Mouse (Mus musculus): Measurements from ENCODE around the gene Fbxo11.

The Fbxo11 gene

DNA sequence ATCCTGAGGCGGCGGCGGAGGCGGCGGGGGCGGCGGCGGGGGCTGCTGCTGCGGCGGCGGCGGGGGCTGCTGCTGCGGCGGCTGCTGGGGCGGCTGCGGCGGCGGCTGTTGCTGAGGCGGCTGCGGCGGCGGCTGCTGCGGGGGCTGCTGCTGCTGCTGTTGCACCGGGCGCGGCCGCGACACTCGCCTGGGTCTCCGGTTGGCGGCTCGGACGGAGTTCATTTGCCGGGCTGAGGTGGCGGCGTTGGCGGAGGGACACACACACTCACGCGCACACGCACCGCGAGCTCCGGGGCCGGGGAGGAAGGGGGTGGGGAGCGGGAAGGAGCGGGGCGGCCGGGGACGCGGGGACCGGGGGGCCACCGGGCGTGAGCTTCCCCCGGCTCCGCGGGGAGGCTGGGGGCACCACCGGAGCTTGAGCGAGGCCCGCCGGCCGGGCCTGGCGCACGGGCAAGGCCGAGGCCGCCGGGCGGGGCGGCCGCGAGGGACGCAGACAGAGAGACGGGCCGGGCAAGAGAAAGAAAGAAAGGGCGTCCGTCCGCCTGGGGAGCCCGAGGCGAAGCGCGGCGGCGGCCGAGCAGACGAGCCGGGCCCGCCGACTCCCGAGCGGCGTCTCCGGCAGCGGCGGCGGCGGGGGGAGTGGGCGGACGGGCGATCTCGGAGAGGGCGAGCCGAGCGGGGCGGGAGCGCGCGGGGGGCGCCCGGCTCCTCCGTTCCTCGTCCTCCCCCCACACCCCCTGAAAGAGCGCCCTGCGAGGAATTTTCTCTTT is at the start of gene Fbxo11:
TSS of gene Fbxo11 (minus strand) at position 261 of the 770 bp plus-strand sequence.
- in situ Hi-C loops (cut with MboI, MseI) = no loop called here

DNA sequence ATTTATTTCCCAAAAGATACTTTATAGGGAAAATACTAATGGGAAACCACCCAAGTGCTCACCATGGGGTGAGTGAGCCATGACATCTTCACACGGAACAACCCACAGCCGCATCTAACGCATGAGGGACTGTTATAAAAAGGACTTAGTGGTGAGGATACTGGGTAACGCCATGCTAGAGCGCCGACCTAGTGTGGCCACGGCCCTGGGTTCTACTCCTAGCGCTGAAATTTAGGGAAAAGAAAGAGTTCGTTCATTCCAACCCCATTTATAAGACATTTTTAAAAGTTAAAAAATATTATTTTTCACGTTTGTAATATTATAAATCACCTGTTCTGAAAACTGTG is 48.8 kb upstream of the Fbxo11 start:
- in situ Hi-C loops (cut with MboI, MseI) = loop anchor here (5.0 to 10.0 kb wide), 2 partner anchors 141 to 143 kb away; no protein-coding TSS in a partner anchor

DNA sequence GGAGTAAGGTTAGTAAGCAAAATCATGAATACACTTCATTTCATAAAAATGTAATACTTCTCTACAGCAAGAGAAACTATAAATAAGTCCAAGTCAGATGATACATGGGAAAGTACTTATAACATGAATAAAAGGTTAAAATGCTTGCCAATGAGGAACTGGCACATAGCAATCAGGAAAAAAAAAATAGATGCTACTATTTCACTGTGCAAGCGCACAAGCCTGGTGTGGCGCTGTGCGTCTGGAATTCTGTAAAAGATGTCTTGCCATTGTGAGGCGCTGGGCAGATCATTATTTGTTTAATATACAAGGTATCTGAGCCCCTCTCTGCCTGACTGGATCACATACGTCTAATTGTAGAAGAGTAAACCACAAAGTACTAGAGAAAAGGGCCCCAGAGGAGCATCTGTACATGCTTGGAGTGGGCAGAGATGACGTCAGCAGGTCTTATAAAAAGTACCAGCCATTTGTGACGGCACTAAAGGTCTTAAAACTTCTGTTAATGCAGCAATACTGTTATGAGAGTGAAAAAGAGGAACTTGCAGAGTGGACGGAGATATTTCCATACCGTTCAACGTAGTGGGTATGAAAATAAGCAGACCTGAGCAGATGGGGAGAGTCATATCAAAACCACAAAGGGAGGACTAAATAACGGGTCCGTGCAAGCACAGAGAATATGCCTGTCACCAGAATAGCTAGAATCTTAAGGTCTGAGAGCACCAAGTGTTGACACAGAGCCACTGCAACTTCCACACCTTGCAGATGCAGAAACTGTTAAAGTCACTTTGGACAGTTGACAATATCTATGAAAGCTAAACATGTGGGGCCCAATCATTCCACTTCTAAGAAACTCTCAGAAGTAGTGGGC is 48.2 kb upstream of the Fbxo11 start:
- in situ Hi-C loops (cut with MboI, MseI) = loop anchor here (5.0 to 10.0 kb wide), 2 partner anchors 142 to 144 kb away; no protein-coding TSS in a partner anchor

DNA sequence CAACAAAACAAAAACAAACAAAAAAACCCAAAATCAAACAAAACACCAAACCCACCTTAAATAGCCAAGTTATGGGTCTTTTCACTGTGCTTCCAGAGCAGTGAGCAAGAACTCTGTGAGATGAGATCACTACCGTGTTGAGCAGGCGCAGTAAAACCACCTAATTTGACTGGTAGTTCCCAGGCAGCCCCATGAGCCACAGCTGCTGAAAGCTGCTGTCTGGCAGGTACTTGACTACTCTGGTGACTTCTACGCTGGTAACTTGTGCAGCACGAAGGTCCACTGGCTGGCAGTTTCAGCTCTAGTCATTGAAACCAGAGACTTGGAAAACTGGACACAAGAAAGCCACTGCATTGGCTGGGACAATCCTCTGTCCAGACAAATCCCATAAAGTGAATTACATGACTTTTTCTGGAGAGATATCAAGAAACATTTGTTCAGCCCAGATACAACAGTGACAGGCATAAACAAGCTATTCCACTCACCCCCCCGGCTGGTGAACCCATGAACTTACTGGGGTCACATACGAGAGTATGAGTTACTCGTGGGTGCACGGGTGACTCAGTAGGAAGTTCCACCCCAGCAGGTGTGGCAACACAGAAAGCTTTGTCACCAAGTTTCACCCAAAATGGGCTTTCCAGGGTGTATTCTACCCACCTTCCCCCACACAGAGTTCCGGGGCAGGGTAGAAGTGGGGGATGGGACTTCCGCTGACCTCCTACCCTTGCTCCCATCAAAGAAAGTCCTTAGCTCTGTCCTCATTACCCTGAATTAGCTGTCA is 47.0 kb upstream of the Fbxo11 start:
- in situ Hi-C loops (cut with MboI, MseI) = loop anchor here (5.0 to 10.0 kb wide), 2 partner anchors 143 to 145 kb away; no protein-coding TSS in a partner anchor

DNA sequence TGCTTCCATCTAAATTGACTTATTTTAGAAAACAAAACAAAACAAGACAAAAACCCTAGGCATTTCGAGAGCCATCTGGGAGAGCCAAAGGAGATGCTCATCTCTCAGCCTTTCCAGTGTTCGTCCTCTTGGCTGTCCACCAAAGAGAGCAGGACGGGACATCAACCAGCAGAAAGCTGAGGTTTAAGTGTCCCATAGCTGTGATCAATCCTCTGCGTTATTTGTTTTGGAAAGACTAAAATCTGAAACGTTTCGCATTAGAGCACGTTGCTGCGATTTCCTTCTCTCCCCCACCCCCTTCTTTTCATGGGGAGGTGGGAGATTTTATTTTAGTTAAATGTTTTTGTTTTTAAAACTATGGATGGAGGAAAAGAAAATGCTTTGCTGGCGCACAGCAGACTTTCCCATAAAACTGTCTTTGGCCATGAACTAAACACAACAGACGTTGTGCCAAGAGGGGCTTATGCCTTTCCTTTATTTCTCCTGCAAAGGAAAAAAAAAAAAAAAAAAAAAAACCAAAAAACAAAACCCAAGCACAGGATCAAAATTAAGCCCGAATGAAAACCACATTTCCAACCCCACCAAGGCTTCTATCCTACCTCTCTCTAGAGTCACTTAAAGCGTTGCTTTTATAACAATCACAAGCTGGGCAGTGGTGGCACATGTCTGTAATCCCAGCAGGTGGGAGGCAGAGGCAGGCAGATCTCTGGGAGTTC is 46.1 kb upstream of the Fbxo11 start:
- in situ Hi-C loops (cut with MboI, MseI) = loop anchor here (5.0 to 10.0 kb wide), 2 partner anchors 144 to 146 kb away; no protein-coding TSS in a partner anchor

DNA sequence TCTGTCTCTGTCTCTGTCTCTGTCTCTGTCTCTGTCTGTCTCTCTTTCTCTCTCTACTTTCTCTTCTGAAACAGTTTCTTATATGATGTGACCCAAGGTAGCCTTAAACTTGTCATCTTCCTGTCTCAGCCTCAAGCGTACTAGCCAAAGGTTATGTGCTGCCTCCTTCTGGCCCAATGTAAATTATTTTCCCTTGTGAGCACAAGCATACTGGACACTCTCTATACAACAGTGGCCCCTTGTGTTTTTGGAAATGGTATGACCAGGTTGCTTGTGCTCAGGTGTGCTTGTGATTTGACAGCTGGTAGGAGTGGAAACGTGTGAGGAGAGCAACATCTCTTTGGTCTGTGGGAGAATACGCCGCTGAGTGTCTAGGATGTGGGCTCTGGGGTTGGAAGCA is 42.6 kb upstream of the Fbxo11 start:
- in situ Hi-C loops (cut with MboI, MseI) = loop anchor here in 1 of 2 experiments (10.0 kb wide), 1 partner anchor 83 kb away; no protein-coding TSS in a partner anchor

DNA sequence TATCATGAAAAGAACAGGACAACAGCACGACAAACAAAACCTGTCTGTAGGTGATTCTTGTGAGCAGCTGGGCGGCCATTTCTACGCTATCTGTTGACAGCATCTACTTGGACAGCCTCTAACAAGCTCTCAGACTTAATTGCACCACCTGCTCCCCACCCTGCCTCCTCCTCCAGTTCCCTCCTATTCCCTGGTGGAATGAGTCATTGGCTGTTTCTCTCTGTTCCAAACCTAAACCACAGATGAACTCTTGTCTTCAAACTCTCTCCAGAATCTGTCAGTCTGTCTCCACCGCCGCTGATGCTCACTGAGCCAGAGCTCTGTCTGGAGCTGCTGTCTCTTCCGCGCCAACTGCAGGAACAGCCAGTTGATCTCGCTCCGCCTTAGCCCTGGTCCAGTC is 41.3 kb upstream of the Fbxo11 start:
- in situ Hi-C loops (cut with MboI, MseI) = loop anchor here in 1 of 2 experiments (10.0 kb wide), 1 partner anchor 82 kb away; no protein-coding TSS in a partner anchor

DNA sequence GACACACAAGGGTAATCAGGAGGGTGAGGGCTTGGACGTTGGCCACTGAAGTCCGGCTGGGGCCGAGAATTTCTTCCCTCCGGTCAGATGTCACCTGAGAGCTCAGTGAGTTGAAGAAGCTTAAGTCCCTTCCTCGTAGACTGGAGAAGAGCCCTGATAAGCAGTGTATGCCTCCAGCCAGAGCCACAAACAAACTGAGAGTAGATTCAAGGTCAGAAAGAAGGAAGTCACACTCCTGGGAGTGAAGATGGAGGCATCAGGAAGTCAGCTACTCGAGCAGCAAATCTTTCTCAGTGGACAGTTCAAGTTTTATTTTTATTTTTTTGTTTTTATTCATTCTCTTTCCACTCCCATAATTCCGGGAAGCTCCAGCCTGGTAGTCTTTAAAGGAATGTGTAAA is 37.5 kb upstream of the Fbxo11 start:
- in situ Hi-C loops (cut with MboI, MseI) = loop anchor here in 1 of 2 experiments (10.0 kb wide), 1 partner anchor 78 kb away; no protein-coding TSS in a partner anchor

DNA sequence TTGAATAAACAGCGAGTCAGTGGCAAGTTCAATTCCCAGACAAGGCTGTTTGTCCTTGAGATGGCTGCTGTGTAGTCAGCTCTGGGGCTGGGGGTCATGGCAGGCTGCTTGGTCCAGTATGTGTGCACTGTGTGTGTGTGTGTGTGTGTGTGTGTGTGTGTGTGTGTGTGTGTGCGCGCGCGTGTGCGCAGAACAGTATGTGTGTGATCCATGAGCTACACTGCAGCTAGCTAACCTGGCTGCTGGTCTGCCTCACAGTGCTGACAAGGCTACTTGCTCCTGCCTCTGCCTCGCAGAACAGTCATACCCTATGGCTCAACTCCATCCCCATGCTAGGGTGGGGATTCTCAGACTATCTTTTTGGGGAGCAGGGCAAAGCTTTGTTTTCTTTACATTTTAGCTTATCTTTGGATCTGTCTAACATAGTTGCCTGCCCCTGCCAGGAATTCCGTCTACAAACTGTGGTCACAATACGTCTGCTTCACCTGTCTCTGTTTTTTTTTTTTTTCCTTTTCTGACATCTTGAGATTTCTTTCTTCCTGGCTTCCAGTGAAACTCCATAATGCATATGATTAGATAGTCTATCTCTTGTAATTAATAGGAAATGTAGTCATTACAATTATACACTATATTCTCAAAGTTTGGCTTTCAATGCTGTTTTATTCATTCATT is 33.2 kb upstream of the Fbxo11 start:
- in situ Hi-C loops (cut with MboI, MseI) = no loop called here

DNA sequence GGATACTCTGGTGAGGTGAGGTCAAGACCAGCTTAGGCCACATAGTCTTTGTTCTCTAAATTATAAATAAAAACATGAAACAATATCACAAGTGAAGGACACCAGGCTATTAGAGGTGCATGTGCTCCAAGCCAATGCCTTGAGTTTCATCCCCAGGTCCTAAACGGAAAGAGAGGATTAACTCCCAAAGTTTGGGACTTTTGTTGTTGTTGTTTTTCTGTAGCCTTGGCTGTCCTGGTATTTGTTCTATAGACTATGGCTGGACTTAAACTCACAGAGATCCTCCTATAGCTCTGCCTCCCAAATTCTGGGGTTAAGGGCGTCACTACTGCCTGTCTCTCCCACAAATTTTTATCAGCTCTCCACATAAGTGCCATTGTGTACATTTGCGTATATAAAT is 32.5 kb upstream of the Fbxo11 start:
- in situ Hi-C loops (cut with MboI, MseI) = no loop called here

DNA sequence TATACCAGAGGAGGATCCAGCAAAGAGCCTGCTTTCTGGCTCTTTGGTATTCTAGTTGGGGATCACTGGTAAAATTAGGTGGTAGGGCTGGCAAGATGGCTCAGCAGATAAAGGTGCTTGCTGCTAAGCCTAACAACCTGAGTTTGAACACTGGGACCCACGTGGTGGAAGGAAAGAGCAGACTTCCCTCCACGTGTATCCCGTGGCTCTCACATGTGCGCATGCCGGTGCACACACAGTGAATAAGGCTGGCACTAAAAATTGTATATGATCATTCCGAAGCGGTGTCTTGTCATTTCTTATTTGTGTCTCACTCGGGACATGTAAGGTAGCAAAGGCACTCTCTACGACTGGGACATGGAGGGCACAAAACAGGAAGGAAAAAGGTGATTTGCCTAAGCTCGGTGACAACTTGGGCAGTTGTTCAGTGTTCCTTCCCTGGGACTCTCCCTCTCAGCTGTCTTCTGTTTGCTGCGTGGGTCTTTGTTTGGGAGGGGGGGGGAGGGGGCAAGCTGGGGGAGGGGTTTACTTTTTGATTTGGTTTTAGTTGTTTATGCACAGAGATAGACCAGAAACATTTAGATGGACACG is 31.8 kb upstream of the Fbxo11 start:
- in situ Hi-C loops (cut with MboI, MseI) = no loop called here

DNA sequence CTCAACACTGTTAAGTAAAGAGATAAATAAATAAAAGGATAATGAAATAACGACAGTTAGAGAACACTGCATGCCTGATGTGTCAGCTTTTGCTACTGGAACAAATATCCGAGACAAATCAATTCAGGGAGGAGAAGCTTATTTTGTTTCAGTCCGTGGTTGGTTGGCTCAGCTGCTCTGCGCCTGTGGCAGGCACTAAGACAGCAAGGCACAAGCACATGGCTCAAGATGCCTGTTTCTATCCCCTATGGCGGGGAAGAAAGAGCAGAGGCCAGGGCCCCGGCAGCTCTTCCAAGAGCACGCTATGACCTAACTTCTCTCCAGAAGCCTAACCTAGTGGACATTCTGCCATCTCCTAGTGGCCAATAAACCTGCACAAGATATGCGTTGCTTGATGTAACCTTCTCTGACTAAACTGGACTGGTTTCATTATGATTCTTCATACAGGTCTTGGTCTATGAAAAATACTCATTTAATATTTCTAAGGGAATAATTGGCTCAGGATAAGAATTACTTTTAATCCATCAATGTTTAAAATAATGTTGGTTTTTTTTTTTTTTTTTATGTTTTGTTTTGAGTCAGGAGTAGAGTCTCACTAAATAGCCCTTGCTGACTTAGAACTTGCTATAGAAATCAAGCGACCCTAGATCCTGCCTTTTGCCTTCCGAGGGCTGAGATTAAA is 30.6 kb upstream of the Fbxo11 start:
- in situ Hi-C loops (cut with MboI, MseI) = no loop called here

DNA sequence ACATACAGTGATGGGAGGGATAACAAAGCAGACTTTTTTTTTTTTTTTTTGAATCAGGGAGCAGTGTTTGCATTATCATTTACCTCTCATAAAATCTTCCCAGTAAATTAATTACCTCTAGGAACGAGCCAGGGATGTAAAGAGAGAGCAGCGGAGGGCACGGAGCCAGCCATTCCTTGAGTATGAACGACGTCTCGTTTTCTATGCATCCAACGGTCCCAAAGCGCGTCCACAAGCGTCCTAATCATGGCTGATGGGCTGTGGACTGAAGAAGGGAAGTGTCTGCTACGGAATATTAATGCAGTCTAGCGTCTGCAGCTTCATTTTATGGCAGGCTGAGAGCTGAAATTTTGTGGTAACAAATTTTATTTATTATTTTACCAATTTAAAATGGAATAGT is 29.2 kb upstream of the Fbxo11 start:
- in situ Hi-C loops (cut with MboI, MseI) = no loop called here

DNA sequence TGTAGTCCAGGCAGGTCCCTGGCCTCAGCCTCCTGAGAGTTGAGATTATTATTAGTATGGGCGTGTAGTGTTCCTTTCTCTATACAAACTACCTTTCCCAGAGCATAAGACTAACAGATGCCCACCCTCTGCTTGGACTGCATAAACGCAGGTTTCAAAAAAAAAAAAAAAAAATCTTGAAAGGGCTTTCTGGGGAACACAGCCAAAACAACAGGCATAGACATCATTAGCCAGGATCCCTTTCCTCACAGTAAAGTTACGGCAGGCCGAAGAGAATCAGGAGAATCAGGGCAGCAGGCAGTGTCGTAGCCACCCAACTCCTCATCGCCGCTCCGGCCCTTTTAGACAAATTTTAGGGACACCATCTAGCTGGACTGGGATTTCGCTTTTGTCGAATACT is 28.7 kb upstream of the Fbxo11 start:
- in situ Hi-C loops (cut with MboI, MseI) = no loop called here

DNA sequence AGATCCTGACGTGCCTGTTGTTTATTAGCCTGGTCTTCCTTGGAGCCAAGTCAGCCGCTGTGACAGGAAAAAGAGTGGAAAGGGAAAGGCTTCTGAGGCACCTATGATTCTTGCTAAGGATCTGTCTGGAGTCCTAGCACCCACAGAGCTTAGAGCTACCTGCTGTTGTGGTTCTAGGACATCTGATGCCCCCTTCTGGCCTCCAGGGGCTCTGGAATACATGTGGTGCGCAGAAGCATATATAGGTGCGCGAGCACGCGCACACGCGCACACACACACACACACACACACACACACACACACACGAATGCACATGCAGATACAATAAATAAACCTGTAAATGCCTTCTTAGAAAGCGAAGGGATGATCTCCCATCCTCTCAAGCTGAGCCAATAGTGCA is 20.9 kb upstream of the Fbxo11 start:
- in situ Hi-C loops (cut with MboI, MseI) = no loop called here

DNA sequence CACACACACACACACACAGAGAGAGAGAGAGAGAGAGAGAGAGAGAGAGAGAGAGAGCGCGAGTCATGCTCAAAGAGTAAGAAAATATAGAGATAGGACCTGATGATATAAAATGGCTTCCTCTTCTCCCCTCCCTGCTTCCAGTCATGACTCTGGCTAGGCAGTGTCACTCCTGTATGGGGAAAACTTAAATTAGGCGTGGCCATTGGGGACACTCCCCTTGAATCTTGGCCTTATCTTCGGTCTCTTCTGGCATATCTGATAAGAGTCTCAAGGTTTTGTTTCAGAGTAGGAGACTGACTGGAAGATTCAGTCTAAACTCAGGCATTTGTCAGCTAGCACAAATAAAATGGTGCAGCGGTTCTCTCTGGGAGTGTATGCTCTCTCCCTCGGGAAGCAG is 16.4 kb upstream of the Fbxo11 start:
- in situ Hi-C loops (cut with MboI, MseI) = no loop called here

DNA sequence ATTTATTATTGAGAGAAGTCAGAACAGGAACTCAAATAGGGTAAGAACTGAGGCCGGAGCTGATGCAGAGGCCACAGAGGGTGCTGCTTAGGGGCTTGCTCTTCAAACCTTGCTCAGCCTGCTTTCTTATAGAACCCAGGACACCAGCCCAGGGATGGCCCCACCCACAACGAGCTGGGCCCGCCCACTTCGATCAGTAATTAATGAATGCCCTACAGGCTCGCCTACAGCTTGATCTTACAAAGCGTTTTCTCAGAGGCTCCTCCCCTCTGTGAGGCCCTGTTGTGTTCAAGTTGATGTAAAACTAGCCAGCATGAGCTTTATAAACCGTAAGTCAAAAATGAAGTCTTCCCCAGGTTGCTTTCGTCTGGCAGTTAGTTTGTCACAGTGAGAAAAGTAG is 14.7 kb upstream of the Fbxo11 start:
- in situ Hi-C loops (cut with MboI, MseI) = no loop called here

DNA sequence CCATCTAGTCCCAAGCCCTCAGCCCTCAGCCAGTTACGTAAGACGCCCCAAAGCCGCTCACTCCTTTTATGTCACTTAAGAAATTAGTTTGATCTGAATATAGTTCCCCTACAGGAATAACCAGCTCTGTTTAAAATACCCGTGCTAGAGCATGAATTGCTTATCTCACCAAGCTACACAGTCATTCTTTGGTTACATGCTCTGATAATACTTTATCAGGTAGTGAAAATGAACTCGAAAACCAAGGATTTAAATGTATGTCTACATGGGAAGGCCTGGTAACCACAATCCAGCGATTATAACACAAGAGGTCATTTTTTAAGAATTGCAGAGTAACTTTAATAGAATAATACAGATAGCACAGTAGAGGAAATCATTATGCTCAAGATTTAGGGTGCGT is 7.0 kb upstream of the Fbxo11 start:
- in situ Hi-C loops (cut with MboI, MseI) = no loop called here

DNA sequence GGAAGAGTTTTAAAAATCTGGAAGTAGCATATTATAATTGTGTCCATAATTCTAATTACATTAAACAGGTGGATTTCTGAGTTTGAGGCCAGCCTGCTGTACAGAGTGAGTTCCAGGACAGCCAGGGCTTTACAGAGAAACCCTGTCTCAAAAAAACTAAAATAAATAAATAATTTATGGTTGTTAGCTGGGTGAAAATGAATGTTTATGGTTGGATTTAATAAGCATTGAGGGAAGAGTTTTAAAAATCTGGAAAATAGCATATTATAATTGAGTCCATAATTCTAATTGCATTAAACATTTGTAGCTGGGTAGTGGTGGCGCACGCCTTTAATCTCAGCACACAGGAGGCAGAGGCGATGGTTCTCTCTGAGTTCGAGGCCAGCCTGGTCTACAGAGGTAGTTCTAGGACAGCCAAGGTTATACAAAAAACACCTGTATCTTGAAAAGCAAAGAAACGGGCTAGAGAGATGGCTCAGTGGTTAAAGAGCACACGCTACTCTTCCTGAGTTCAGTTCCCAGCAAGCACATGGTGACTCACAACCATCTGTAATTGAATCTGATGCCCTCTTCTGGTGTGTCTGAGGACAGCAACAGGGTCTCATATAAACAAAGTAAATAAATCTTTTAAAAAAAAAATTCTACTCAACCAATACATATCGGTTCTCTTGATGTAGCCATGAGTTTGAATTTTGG is 3.1 kb upstream of the Fbxo11 start:
- in situ Hi-C loops (cut with MboI, MseI) = no loop called here

Measured in T-helper 17 cell (primary cell).